Mouse (Mus musculus) forebrain, embryonic 11.5 days (tissue): ENCODE results near the gene Cldn7. TPM values are rescaled to one million over a fixed set of nuclear protein-coding genes. Genes with fewer than 3 reads are reported as not detected.

Source experiments
- ATAC-seq: fragments of 200-750 bp; cut with Nextera tagmentation; replicated peaks from 2 replicates; pipeline ENCODE4 v1.8.0; 2017; ENCODE audit warnings: moderate TSS enrichment; ENCODE audit not compliant: low FRiP score
- DNase-seq: peaks from one replicate; pipeline ENCODE4 v3.0.0-alpha.2; 2017; ENCODE audit warnings: low spot score
- H3K27ac ChIP-seq: fragments of 300-500 bp; sonication (generic); 2 replicates; pipeline ENCODE4 v1.5.1; 2014; ENCODE audit warnings: low read depth, low read length
- H3K27me3 ChIP-seq: fragments of 300-500 bp; sonication (generic); 2 replicates; pipeline ENCODE4 v1.6.1; 2014; ENCODE audit warnings: mild to moderate bottlenecking, low read length, mixed read lengths; ENCODE audit not compliant: control insufficient read depth, insufficient read depth
- H3K36me3 ChIP-seq: fragments of 300-500 bp; sonication (generic); 2 replicates; pipeline ENCODE4 v1.6.1; 2014; ENCODE audit warnings: mild to moderate bottlenecking, low read length, moderate library complexity, mixed read lengths; ENCODE audit not compliant: control insufficient read depth, insufficient read depth
- H3K4me1 ChIP-seq: fragments of 300-500 bp; sonication (generic); replicated peaks from 2 replicates; pipeline ENCODE4 v1.6.1; 2014; ENCODE audit warnings: low read length, mixed read lengths; ENCODE audit not compliant: control insufficient read depth, insufficient read depth
- H3K4me2 ChIP-seq: fragments of 300-500 bp; sonication (generic); 2 replicates; pipeline ENCODE4 v1.6.1; 2014; ENCODE audit warnings: low read depth, mild to moderate bottlenecking, low read length, moderate library complexity, mixed read lengths; ENCODE audit not compliant: severe bottlenecking
- H3K4me3 ChIP-seq: fragments of 300-500 bp; sonication (generic); 2 replicates; pipeline ENCODE4 v1.5.1; 2014; ENCODE audit warnings: low read depth, low read length
- H3K9ac ChIP-seq: fragments of 300-500 bp; sonication (generic); 2 replicates; pipeline ENCODE4 v1.6.1; 2014; ENCODE audit warnings: low read length
- H3K9me3 ChIP-seq: fragments of 300-500 bp; sonication (generic); 2 replicates; pipeline ENCODE4 v1.6.1; 2016; ENCODE audit warnings: low read length, mixed read lengths; ENCODE audit not compliant: control insufficient read depth
- WGBS: fragments of 180-500 bp; shearing (Covaris S2); extraction: QIAGEN DNeasy Blood & Tissue Kit; methylation state at CpG from one replicate; pipeline ENCODE4 v1.1.7; 2014; 5-methylcytosine and 5-hydroxymethylcytosine counted together
- polyA plus RNA-seq: library from polyadenylated mRNA; unstranded; fragments of >200 nt; fragmentation: Nextera tagmentation; extraction: Ambion mirVana; gene quantifications from 2 replicates; pipeline ENCODE4 v1.2.1, GENCODE M21; 2014

Gene Cldn7
- polyA plus RNA-seq, 1 experiment from 2014 or later: 3.2 TPM

GRCm38 (mm10) chr11:69936156-69936555 is 28.4 kb upstream of the Cldn7 start:
- Histone ChIP-seq H3K9me3 (no peaks in the 10 kb centered on the region), H3K9ac (peak overlapping the region; percentile 68), H3K4me1 (peaks cover 12% of the 10 kb centered on the region), H3K36me3 (no peaks in the 10 kb centered on the region), H3K27me3 (peaks cover 30% of the 10 kb centered on the region), H3K4me3 (peak overlapping the region; percentile 53), H3K4me2 (peak overlapping the region; percentile 99), H3K27ac (no peak overlapping the region)
- ATAC-seq (peak; percentile 45; the same call in 1 of the 2 replicates), DNase-seq (peak; percentile 76)
- 2% methylated on average over 18 of the region's 30 CpGs for whole genome bisulfite sequencing

DNA sequence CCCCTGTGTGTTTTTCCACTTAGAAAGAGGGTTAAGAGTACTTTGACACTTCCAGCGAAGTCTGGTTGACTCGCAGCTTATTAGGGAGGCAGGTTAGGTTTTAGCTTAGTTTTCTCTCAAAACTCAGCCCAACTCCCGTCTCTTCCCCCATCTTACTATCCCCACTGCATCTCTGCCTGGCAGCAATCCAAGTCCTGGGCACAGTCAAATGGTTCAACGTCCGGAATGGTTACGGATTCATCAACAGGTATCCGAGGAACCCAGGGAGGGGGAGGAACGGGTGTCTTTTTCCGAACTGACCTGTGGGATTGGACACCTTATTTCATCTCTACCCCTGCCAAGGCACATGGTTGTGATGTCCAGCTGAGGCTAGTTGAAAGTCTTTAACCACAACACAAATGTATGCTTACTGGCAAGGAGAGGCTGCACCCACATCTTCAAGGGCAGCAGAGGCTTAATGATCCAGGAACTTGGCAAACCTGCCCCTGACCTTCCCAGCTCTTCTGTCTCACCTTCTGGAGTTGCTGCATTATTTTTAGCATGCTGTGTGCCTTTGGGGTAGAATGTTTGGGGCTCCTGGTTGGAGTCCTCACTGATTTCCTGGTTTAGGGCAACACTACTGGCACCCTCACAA is 27.7 kb upstream of the Cldn7 start:
- Histone ChIP-seq H3K4me1 (peaks cover 12% of the 10 kb centered on the region), H3K9me3 (no peaks in the 10 kb centered on the region), H3K9ac (peak overlapping the region; percentile 68; the same call in 1 of the 2 replicates), H3K27ac (no peak overlapping the region), H3K4me2 (peak overlapping the region; percentile 99), H3K36me3 (no peaks in the 10 kb centered on the region), H3K4me3 (peak overlapping the region; percentile 53), H3K27me3 (peaks cover 30% of the 10 kb centered on the region)
- 43% methylated on average over 9 of the region's 9 CpGs for WGBS
- DNase-seq (no peak), ATAC-seq (no peak)

DNA sequence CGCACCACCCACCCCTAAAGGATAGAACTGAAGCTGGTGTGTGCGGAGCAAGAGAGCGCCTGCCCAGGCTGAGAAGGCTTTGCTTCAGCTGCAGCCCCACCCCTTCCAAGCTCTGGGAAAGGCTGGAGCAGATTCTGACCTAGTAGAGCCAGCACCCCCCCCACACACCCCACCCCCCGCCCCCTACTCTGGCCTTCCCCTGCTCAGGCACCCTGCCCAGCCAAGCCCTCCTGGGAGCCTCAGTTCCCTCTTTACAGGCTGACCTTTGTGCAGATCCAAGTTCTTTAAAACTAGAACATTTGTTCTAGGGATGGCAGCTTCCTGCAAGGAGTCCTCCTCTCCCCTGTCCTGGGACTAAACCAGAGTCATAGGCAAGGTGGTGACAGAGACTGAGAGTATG is 27.2 kb upstream of the Cldn7 start:
- Histone ChIP-seq H3K27ac (no peak overlapping the region), H3K4me1 (peaks cover 12% of the 10 kb centered on the region), H3K9me3 (no peaks in the 10 kb centered on the region), H3K4me2 (no peak overlapping the region), H3K36me3 (no peaks in the 10 kb centered on the region), H3K27me3 (peaks cover 30% of the 10 kb centered on the region), H3K9ac (no peak overlapping the region), H3K4me3 (no peak overlapping the region)
- no peak for DNase-seq
- ATAC-seq: no peak
- WGBS: 52% methylated on average over 4 of the region's 4 CpGs

DNA sequence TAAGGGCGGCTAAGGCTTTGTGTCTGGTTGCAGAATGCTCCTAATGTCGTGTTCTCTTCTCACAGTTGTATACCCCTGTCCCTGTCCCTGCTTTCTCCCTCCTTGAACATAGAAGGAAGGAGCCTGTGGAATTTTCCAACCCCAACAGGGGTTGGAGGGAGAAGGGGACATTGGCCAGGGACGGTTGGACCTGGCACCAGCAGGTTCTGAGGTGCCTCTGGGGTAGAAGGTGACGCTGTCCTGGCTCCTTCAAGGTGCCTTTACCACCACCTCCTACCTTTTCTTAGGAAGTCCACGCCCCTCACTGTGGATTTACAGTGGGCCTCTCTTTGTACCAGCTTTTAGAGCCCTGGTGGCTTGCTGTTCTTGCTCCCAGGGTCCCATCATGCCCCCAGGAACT is 26.7 kb upstream of the Cldn7 start:
- DNase-seq (no peak), ATAC-seq (no peak)
- H3K4me3 ChIP-seq: no peak overlapping the region
- H3K27me3 ChIP-seq: peaks cover 30% of the 10 kb centered on the region
- H3K27ac ChIP-seq: no peak overlapping the region
- 72% methylated on average over 5 of the region's 5 CpGs for WGBS
- no peak overlapping the region for H3K4me2 ChIP-seq
- peaks cover 12% of the 10 kb centered on the region for H3K4me1 ChIP-seq
- no peak overlapping the region for H3K9ac ChIP-seq
- no peaks in the 10 kb centered on the region for H3K9me3 ChIP-seq
- H3K36me3 ChIP-seq: no peaks in the 10 kb centered on the region

DNA sequence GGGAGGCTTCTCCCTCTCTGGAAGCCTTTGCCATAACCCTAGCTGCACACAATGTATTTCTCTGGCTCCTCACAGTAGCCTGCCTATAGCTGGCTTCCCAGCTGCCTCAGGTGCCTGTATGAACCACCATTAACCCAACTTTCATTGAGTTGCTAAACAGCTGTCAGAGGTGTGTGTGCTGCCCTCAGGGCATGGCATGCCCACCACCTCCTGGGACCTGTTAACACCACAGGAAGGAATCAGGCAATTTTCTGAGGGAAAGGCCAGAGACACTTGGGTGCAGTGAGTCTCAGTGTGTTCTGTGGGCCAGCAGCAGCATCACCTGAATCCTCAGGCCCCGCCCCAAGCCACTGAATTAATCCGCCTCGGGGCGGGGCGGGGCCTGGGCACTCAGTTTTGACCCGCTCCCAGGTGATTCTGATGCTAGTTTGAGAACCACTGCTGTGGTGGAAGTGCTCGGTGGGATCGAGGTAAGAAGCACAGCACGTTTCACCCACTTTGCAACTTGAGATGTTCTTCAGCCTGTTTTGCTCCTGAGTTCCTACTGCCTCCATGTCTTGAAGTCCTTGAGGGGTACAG is 26.1 kb upstream of the Cldn7 start:
- Histone ChIP-seq H3K4me3 (no peak overlapping the region), H3K9me3 (no peaks in the 10 kb centered on the region), H3K36me3 (no peaks in the 10 kb centered on the region), H3K9ac (no peak overlapping the region), H3K27me3 (peaks cover 30% of the 10 kb centered on the region), H3K27ac (no peak overlapping the region), H3K4me2 (no peak overlapping the region), H3K4me1 (peaks cover 12% of the 10 kb centered on the region)
- WGBS: 25% methylated on average over 9 of the region's 9 CpGs
- ATAC-seq (no peak), DNase-seq (no peak)

DNA sequence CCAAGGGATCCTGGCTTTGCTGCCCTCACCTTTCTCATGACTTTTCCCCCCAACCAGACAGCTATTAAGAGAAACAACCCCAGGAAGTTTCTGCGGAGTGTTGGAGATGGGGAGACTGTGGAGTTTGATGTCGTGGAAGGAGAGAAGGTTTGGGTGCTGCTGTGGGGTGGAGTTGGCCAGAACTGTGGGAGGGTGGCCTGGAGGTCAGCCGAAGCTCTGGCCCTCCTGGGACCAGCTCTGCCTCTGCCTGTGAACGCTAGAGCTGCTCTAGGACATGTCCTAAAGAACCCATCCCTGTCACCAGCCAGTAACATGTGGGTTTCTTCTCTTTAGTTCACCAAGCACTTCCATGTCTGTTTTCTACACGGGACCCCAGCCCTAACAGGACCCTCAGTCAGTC is 25.4 kb upstream of the Cldn7 start:
- Histone ChIP-seq H3K27ac (no peak overlapping the region), H3K4me3 (no peak overlapping the region), H3K9ac (no peak overlapping the region), H3K27me3 (peaks cover 30% of the 10 kb centered on the region), H3K4me1 (peaks cover 12% of the 10 kb centered on the region), H3K4me2 (no peak overlapping the region), H3K9me3 (no peaks in the 10 kb centered on the region), H3K36me3 (no peaks in the 10 kb centered on the region)
- DNase-seq: no peak
- 60% methylated on average over 5 of the region's 5 CpGs for WGBS
- no peak for ATAC-seq

DNA sequence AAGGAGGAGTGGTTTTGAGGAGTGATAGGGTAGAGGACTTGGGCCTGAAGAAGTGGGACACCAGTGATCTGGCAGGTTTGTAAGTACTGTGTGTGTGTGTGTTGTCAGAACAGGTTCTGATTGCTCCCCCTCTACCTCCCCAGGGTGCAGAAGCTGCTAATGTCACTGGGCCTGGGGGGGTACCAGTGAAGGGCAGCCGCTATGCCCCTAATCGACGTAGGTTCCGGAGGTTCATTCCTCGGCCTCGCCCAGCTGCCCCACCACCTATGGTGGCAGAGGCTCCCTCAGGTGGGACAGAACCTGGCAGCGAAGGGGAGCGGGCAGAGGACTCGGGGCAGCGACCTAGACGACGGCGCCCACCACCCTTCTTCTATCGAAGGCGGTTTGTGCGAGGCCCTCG is 24.8 kb upstream of the Cldn7 start:
- Histone ChIP-seq H3K27me3 (peaks cover 28% of the 10 kb centered on the region), H3K9me3 (no peaks in the 10 kb centered on the region), H3K4me3 (no peak overlapping the region), H3K4me1 (peaks cover 10% of the 10 kb centered on the region), H3K36me3 (no peaks in the 10 kb centered on the region), H3K27ac (no peak overlapping the region), H3K4me2 (no peak overlapping the region), H3K9ac (no peak overlapping the region)
- 91% methylated on average over 17 of the region's 17 CpGs for WGBS
- ATAC-seq (no peak), DNase-seq (no peak)

GRCm38 (mm10) chr11:69940962-69941361 is 23.6 kb upstream of the Cldn7 start:
- peaks cover 8% of the 10 kb centered on the region for H3K4me1 ChIP-seq
- DNase-seq (no peak), ATAC-seq (no peak)
- no peak overlapping the region for H3K27ac ChIP-seq
- no peak overlapping the region for H3K4me3 ChIP-seq
- no peaks in the 10 kb centered on the region for H3K9me3 ChIP-seq
- WGBS: 85% methylated on average over 4 of the region's 4 CpGs
- no peaks in the 10 kb centered on the region for H3K36me3 ChIP-seq
- no peak overlapping the region for H3K4me2 ChIP-seq
- peaks cover 22% of the 10 kb centered on the region for H3K27me3 ChIP-seq
- H3K9ac ChIP-seq: no peak overlapping the region

DNA sequence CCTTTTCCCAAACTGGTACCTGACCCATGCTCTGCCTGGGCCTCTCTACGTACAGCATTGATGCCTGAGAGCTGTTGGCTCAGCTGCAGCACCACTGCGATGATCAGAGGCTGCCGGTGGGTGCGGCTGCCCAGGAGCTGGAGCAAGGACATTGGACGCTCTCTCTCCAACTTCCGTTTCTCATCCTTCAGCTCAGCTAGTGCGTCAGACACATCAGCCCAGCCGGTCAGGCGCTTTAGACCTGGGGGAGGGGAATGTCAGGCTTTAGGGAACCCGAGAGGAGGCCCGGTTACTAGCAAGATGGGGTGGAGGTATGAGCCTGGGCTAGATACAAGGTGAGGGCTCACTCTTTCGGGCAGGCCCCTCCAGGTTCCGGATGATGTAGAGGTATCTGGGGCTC is 19.4 kb upstream of the Cldn7 start:
- Histone ChIP-seq H3K9me3 (no peaks in the 10 kb centered on the region), H3K4me1 (peaks cover 11% of the 10 kb centered on the region; the same call in 1 of the 2 replicates), H3K9ac (no peak overlapping the region), H3K27ac (no peak overlapping the region), H3K36me3 (no peaks in the 10 kb centered on the region), H3K4me3 (no peak overlapping the region), H3K4me2 (no peak overlapping the region), H3K27me3 (no peaks in the 10 kb centered on the region)
- ATAC-seq (no peak), DNase-seq (no peak)
- 79% methylated on average over 13 of the region's 13 CpGs for WGBS
